Mouse (Mus musculus) megakaryocyte, embryonic 14.5 days (primary cell): ENCODE measurements at regions not wholly inside any gene's neighbourhood (a gene's known extent, or its start where the extent isn't known, plus 50 kb on each side); places are given as distances from the start of the nearest gene placed in this dataset.

Source experiments
- H3K27me3 ChIP-seq: replicated peaks from 2 replicates; pipeline ENCODE3; 2012; ENCODE audit warnings: inconsistent platforms
- H3K36me3 ChIP-seq: replicated peaks from 2 replicates; pipeline ENCODE3; 2012; ENCODE audit warnings: low read length, inconsistent platforms, mixed read lengths
- H3K4me1 ChIP-seq: 2 replicates; pipeline ENCODE4 v1.6.1; 2012; ENCODE audit warnings: inconsistent platforms
- H3K4me3 ChIP-seq: replicated peaks from 2 replicates; pipeline ENCODE3; 2012; ENCODE audit warnings: moderate library complexity, mild to moderate bottlenecking, inconsistent platforms
- H3K9me3 ChIP-seq: 2 replicates; pipeline ENCODE4 v1.6.1; 2012; ENCODE audit warnings: inconsistent platforms
- FLI1 ChIP-seq: IDR thresholded peaks from 2 replicates; pipeline ENCODE4 v1.6.1; 2012; ENCODE audit warnings: low read length, inconsistent platforms, mixed read lengths
- GATA1 ChIP-seq: IDR thresholded peaks from 3 replicates; pipeline ENCODE4 v1.6.1; 2012; ENCODE audit warnings: mixed read lengths, low read length, inconsistent platforms, borderline replicate concordance

- TF ChIP-seq FLI1 = no peak
- no peak for TF ChIP-seq GATA1
- H3K27me3 ChIP-seq = no peaks in the 10 kb centered on the region
- no peak overlapping the region for H3K4me3 ChIP-seq
- H3K9me3 ChIP-seq = no peaks in the 10 kb centered on the region
- H3K36me3 ChIP-seq = no peaks in the 10 kb centered on the region
- H3K4me1 ChIP-seq = no peaks in the 10 kb centered on the region
Observed at GRCm38 (mm10) chr6:17157270-17157669, 92.3 kb downstream of the Tes start.

GRCm38 (mm10) chr6:17169971-17170781 lies 105.2 kb downstream of the Tes start:
- Histone ChIP-seq H3K4me1 (no peaks in the 10 kb centered on the region), H3K36me3 (no peaks in the 10 kb centered on the region), H3K27me3 (no peaks in the 10 kb centered on the region), H3K9me3 (no peaks in the 10 kb centered on the region), H3K4me3 (no peak overlapping the region)
- TF ChIP-seq FLI1 (no peak), GATA1 (no peak)

- Histone ChIP-seq H3K36me3 (no peaks in the 10 kb centered on the region), H3K27me3 (no peaks in the 10 kb centered on the region), H3K4me3 (no peak overlapping the region), H3K4me1 (no peaks in the 10 kb centered on the region), H3K9me3 (no peaks in the 10 kb centered on the region)
- no peak for TF ChIP-seq GATA1
- no peak for TF ChIP-seq FLI1
Observed at GRCm38 (mm10) chr6:17170782-17171272, 105.9 kb downstream of the Tes start.

- TF ChIP-seq GATA1 = no peak
- TF ChIP-seq FLI1 = no peak
Observed at GRCm38 (mm10) chr6:17171273-17172011, 106.5 kb downstream of the Tes start.

GRCm38 (mm10) chr6:17172050-17172449 lies 107.1 kb downstream of the Tes start:
- no peaks in the 10 kb centered on the region for H3K9me3 ChIP-seq
- no peaks in the 10 kb centered on the region for H3K36me3 ChIP-seq
- no peaks in the 10 kb centered on the region for H3K27me3 ChIP-seq
- TF ChIP-seq FLI1 = no peak
- no peak for TF ChIP-seq GATA1
- H3K4me3 ChIP-seq = no peak overlapping the region
- H3K4me1 ChIP-seq = no peaks in the 10 kb centered on the region

More at GRCm38 (mm10) chr6:17171273-17172011, 106.5 kb downstream of the Tes start:
- Histone ChIP-seq H3K27me3 (no peaks in the 10 kb centered on the region), H3K4me1 (no peaks in the 10 kb centered on the region), H3K36me3 (no peaks in the 10 kb centered on the region), H3K4me3 (no peak overlapping the region), H3K9me3 (no peaks in the 10 kb centered on the region)

GRCm38 (mm10) chr6:17177153-17177552 lies 103.8 kb upstream of the Cav2 start:
- no peaks in the 10 kb centered on the region for H3K9me3 ChIP-seq
- no peak for TF ChIP-seq FLI1
- H3K27me3 ChIP-seq = no peaks in the 10 kb centered on the region
- H3K4me1 ChIP-seq = no peaks in the 10 kb centered on the region
- H3K36me3 ChIP-seq = no peaks in the 10 kb centered on the region
- no peak overlapping the region for H3K4me3 ChIP-seq

GRCm38 (mm10) chr6:17179476-17179875 lies 101.5 kb upstream of the Cav2 start:
- no peaks in the 10 kb centered on the region for H3K36me3 ChIP-seq
- H3K4me1 ChIP-seq = no peaks in the 10 kb centered on the region
- H3K4me3 ChIP-seq = no peak overlapping the region
- no peaks in the 10 kb centered on the region for H3K9me3 ChIP-seq
- H3K27me3 ChIP-seq = no peaks in the 10 kb centered on the region
- TF ChIP-seq FLI1 = no peak
- no peak for TF ChIP-seq GATA1

GRCm38 (mm10) chr6:17186604-17187003 lies 94.4 kb upstream of the Cav2 start:
- Histone ChIP-seq H3K4me1 (no peaks in the 10 kb centered on the region), H3K4me3 (no peak overlapping the region), H3K9me3 (no peaks in the 10 kb centered on the region), H3K27me3 (no peaks in the 10 kb centered on the region), H3K36me3 (no peaks in the 10 kb centered on the region)
- TF ChIP-seq GATA1 (no peak), FLI1 (no peak)

- no peaks in the 10 kb centered on the region for H3K9me3 ChIP-seq
- TF ChIP-seq GATA1 (no peak), FLI1 (no peak)
- no peaks in the 10 kb centered on the region for H3K4me1 ChIP-seq
- H3K4me3 ChIP-seq = no peak overlapping the region
- no peaks in the 10 kb centered on the region for H3K36me3 ChIP-seq
- no peaks in the 10 kb centered on the region for H3K27me3 ChIP-seq
Observed at GRCm38 (mm10) chr6:17187106-17187505, 93.9 kb upstream of the Cav2 start.

GRCm38 (mm10) chr6:17195538-17195937 lies 85.4 kb upstream of the Cav2 start:
- peaks cover 7% of the 10 kb centered on the region for H3K27me3 ChIP-seq
- H3K4me1 ChIP-seq = peaks cover 6% of the 10 kb centered on the region
- no peak overlapping the region for H3K4me3 ChIP-seq
- no peaks in the 10 kb centered on the region for H3K9me3 ChIP-seq
- no peak for TF ChIP-seq GATA1
- no peak for TF ChIP-seq FLI1
- H3K36me3 ChIP-seq = no peaks in the 10 kb centered on the region
